Mouse (Mus musculus) heart, embryonic 14.5 days (tissue): ENCODE results near the gene Ddx25. TPM values are rescaled to one million over a fixed set of nuclear protein-coding genes. Genes with fewer than 3 reads are reported as not detected.

ENCODE experiments used
- ATAC-seq: fragments of 200-750 bp; cut with Nextera tagmentation; 2 replicates; pipeline ENCODE4 v1.8.0; 2017; ENCODE audit warnings: low read depth, moderate TSS enrichment; ENCODE audit not compliant: insufficient number of reproducible peaks, insufficient read depth, low FRiP score
- H3K27ac ChIP-seq, 2 experiments: fragments of 200-500 bp in 1 of 2; fragments of 300-500 bp in 1 of 2; sonication (generic) in 1 of 2; replicated peaks in 1 of 2; 2 replicates each; pipeline ENCODE4 v1.5.1; 2012 to 2014; ENCODE audit warnings: low read depth in 2 of 2, low read length in 2 of 2, control low read depth in 1 of 2, mild to moderate bottlenecking in 1 of 2, mixed read lengths in 1 of 2; ENCODE audit not compliant: control insufficient read depth in 1 of 2, insufficient read depth in 1 of 2
- H3K27me3 ChIP-seq: fragments of 300-500 bp; sonication (generic); 2 replicates; pipeline ENCODE4 v1.6.1; 2014; ENCODE audit warnings: mild to moderate bottlenecking, low read length, control low read depth; ENCODE audit not compliant: control insufficient read depth, insufficient read depth
- H3K36me3 ChIP-seq: fragments of 300-500 bp; sonication (generic); 2 replicates; pipeline ENCODE4 v1.6.1; 2014; ENCODE audit warnings: mild to moderate bottlenecking, control low read depth, low read length, mixed read lengths; ENCODE audit not compliant: control insufficient read depth, insufficient read depth
- H3K4me1 ChIP-seq, 2 experiments: fragments of 200-500 bp in 1 of 2; fragments of 300-500 bp in 1 of 2; sonication (generic) in 1 of 2; 2 replicates each; pipeline ENCODE4 v1.6.1; 2012 to 2014; ENCODE audit warnings: low read length in 2 of 2, control low read depth in 1 of 2, mixed read lengths in 1 of 2; ENCODE audit not compliant: control insufficient read depth in 2 of 2, insufficient read depth in 2 of 2
- H3K4me2 ChIP-seq: fragments of 300-500 bp; sonication (generic); 2 replicates; pipeline ENCODE4 v1.6.1; 2014; ENCODE audit warnings: mild to moderate bottlenecking, low read length
- H3K4me3 ChIP-seq, 2 experiments: fragments of 200-500 bp in 1 of 2; fragments of 300-500 bp in 1 of 2; sonication (generic) in 1 of 2; 2 replicates each; pipeline ENCODE4 v1.5.1; 2012 to 2014; ENCODE audit warnings: low read length in 2 of 2, mild to moderate bottlenecking in 2 of 2, control low read depth in 1 of 2, low read depth in 1 of 2, moderate library complexity in 1 of 2; ENCODE audit not compliant: control insufficient read depth in 1 of 2, insufficient read depth in 1 of 2
- H3K9ac ChIP-seq: fragments of 300-500 bp; sonication (generic); 2 replicates; pipeline ENCODE4 v1.6.1; 2014; ENCODE audit warnings: mild to moderate bottlenecking, low read length
- H3K9me3 ChIP-seq: fragments of 300-500 bp; sonication (generic); 2 replicates; pipeline ENCODE4 v1.6.1; 2016; ENCODE audit warnings: low read length, control low read depth; ENCODE audit not compliant: control insufficient read depth
- WGBS: fragments of 180-500 bp; shearing (Covaris S2); extraction: QIAGEN DNeasy Blood & Tissue Kit; methylation state at CpG from one replicate; pipeline ENCODE4 v1.1.7; 2014; 5-methylcytosine and 5-hydroxymethylcytosine counted together
- polyA plus RNA-seq: library from polyadenylated mRNA; unstranded; fragments of >200 nt; fragmentation: Nextera tagmentation; extraction: Ambion mirVana; gene quantifications from 2 replicates; pipeline ENCODE4 v1.2.1, GENCODE M21; 2014

The Ddx25 gene
- polyA plus RNA-seq, 1 experiment from 2014 or later = 0.89 TPM

DNA sequence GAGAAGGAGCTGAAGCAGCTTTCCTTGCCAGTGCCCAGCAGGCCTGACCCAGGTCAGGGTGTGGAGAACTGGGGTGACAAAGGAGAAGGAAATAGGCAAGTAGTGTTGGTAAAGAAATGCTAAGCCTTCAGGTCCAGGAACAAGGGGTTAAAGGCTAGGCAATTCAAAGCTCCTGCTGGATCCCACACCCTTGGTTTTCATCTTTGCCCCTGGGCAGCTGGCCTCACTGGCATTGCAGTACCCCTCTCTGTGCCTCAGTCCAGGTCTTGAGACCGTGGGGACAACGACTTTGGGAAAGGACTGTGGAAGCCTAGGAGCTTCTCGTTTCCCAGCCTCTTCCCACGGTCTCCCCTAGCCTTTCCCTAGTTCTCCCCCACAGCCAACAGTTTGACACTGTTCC is 44.4 kb downstream of the Ddx25 start:
- Histone ChIP-seq H3K27me3 (no peaks in the 10 kb centered on the region), H3K4me2 (no peak overlapping the region), H3K4me1 (peaks cover 2 to 5% of the 10 kb centered on the region in 2 experiments; a peak in 2 of 4 replicates), H3K27ac (no peak overlapping the region), H3K4me3 (no peak overlapping the region), H3K9ac (no peak overlapping the region), H3K36me3 (no peaks in the 10 kb centered on the region), H3K9me3 (no peaks in the 10 kb centered on the region)
- WGBS = 80% methylated on average over 4 of the region's 4 CpGs
- ATAC-seq = no peak

DNA sequence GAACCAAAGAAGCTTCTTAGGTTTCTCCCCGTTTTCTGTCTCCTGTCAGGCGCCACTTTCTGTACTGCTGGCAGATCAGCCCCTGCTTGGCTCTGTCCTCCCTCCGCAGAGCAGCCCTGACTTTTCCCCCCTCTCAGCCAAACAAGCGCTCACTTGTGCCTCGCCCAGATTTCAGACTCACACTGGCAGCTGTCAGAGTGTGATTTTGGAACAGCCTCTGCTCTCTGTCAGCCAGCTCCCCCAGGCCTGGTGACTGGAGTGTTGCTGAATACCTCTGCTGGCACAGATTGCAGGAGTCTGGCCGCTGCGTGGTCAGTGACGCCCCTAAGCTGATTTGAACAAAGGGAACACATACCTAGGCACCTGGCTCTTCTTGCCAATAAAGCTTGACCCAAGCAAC is 50.1 kb downstream of the Ddx25 start:
- Histone ChIP-seq H3K27me3 (no peaks in the 10 kb centered on the region), H3K36me3 (peaks cover 21% of the 10 kb centered on the region), H3K27ac (peak overlapping the region; percentile 84 to 87), H3K9me3 (no peaks in the 10 kb centered on the region), H3K4me1 (peaks cover 14 to 27% of the 10 kb centered on the region in 2 experiments), H3K9ac (no peak overlapping the region), H3K4me2 (peak overlapping the region; percentile 24), H3K4me3 (no peak overlapping the region)
- 18% methylated on average over 8 of the region's 8 CpGs for WGBS
- ATAC-seq = peak; percentile 86

DNA sequence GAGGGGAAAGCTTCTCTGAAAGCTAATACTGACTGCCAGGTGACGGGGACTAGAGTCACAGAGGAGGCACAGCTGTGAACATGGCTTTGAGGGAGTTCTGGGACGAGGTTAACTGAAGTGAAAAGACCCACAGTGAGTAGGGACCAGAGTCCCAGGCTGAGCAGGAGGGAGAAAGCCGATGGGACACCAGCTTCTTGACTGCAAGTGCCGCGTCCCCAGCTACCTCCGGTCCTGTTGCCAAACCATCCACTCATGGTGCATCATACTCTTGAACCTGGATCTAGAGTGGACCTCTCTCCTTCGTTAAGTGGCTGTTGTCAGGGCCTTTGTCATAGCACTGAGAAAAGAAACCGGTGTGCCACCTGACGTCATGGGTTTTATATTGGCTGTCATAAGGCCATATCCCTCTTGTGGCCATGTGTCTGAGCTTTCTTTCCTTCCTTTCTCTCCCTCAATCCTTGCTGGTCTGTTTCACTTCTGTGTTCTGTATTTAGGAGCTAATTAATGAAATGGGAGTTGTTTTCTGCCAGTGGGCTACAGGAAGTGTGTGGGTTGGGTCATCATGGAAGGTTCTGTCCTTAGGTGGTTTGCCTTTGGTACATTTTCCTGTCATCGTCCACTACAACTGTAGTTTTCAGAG is 55.8 kb downstream of the Ddx25 start:
- Histone ChIP-seq H3K27me3 (no peaks in the 10 kb centered on the region), H3K9me3 (no peaks in the 10 kb centered on the region), H3K9ac (no peak overlapping the region), H3K4me3 (no peak overlapping the region), H3K4me1 (peaks cover 8 to 10% of the 10 kb centered on the region in 2 experiments), H3K4me2 (no peak overlapping the region), H3K27ac (no peak overlapping the region), H3K36me3 (peaks cover 55% of the 10 kb centered on the region)
- no peak for ATAC-seq
- 86% methylated on average over 10 of the region's 10 CpGs for WGBS

DNA sequence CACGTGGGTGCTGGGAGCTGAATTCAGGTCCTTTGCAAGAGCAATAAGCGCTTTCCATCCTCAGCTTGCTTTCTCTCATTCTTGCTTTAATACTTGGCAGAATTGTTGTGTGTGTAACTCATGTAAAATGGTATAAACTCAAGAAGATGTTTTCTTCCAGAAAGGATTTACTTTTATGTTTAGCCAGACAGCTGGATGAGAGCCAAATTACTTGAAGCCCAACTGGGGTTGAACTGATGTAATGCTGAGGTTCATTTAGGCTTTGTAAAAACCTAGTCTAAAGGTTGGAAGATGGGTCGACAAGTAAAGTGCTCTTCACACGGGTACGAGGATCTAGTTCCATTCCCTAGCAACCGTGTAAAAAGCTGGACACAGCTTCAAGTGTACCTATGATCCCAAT is 58.4 kb downstream of the Ddx25 start:
- H3K27ac ChIP-seq = no peak overlapping the region
- ATAC-seq = no peak
- H3K4me2 ChIP-seq = no peak overlapping the region
- H3K4me1 ChIP-seq = no peaks in the 10 kb centered on the region
- no peaks in the 10 kb centered on the region for H3K27me3 ChIP-seq
- H3K9ac ChIP-seq = no peak overlapping the region
- peaks cover 59% of the 10 kb centered on the region for H3K36me3 ChIP-seq
- 85% methylated on average over 6 of the region's 6 CpGs for WGBS
- no peak overlapping the region for H3K4me3 ChIP-seq
- no peaks in the 10 kb centered on the region for H3K9me3 ChIP-seq

DNA sequence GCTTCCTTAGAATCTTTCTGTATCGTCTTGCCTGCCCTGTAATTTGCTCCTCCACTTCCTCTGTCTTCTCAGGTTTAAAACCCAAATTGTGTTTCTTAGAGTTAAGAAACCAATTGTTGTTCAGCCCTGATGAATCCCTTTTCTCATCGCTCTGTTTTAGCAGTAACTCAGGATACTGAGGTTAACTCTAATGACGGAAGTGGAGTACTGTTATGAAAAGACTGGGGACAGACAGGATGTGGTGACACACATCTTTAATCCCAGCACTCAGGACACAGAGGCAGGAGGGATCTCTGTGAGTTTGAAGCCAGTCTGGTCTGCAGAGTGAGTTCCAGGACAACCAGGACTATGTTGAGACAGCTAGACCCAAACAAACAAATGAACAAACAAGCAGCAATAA is 62.9 kb downstream of the Ddx25 start:
- Histone ChIP-seq H3K27me3 (no peaks in the 10 kb centered on the region), H3K9ac (no peak overlapping the region), H3K4me2 (no peak overlapping the region), H3K36me3 (peaks cover 39% of the 10 kb centered on the region; the same call in 1 of the 2 replicates), H3K27ac (no peak overlapping the region), H3K9me3 (no peaks in the 10 kb centered on the region), H3K4me1 (no peaks in the 10 kb centered on the region), H3K4me3 (no peak overlapping the region)
- no peak for ATAC-seq
- 78% methylated on average over 3 of the region's 3 CpGs for WGBS

DNA sequence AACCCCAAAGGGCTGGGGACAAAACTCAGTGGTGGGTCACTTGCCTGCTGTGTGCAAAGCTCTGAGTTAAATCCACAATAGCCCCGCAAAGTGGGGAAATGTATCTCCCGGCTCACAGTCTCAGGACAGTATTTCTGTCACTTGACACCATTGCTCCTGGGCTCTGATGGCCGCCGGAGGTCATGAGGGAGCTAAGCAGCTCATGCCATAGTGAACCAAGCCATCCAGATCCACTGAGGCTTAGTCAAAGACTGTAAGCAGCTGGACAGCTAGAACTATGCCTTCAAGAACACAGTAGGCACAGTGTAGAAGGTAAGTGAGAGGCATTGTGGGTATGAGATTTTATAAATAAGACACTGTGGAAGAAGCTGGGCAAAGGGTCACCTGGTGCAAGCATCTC is 63.4 kb downstream of the Ddx25 start:
- H3K9ac ChIP-seq = no peak overlapping the region
- H3K4me2 ChIP-seq = no peak overlapping the region
- 50% methylated on average over 4 of the region's 4 CpGs for WGBS
- H3K27ac ChIP-seq = no peak overlapping the region
- H3K9me3 ChIP-seq = no peaks in the 10 kb centered on the region
- H3K36me3 ChIP-seq = peaks cover 37% of the 10 kb centered on the region; the same call in 1 of the 2 replicates
- no peak overlapping the region for H3K4me3 ChIP-seq
- H3K27me3 ChIP-seq = no peaks in the 10 kb centered on the region
- H3K4me1 ChIP-seq = no peaks in the 10 kb centered on the region
- ATAC-seq = no peak

DNA sequence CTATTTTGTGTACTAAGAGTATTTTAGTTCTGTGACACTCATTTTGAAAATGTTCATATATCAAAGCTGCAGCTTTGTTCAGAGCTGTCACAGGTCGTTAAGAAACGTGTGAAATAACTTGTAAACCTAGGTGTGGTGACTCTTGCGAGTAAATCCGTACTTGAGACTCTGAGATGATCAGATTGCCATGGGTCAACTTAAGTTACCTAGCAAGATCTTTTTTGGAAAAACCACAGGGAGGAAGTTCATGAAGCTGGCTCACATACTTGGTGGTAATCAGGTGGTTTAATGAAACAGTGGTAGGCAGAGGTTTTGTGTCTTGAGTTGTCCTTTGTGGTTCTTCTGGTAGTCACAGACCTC is 64.6 kb downstream of the Ddx25 start:
- 78% methylated on average over 4 of the region's 4 CpGs for WGBS
- Histone ChIP-seq H3K27ac (no peak overlapping the region), H3K4me1 (no peaks in the 10 kb centered on the region), H3K4me2 (no peak overlapping the region), H3K9ac (no peak overlapping the region), H3K4me3 (no peak overlapping the region), H3K9me3 (no peaks in the 10 kb centered on the region), H3K36me3 (peaks cover 46% of the 10 kb centered on the region), H3K27me3 (no peaks in the 10 kb centered on the region)
- no peak for ATAC-seq
